Mouse (Mus musculus): ENCODE measurements at regions not wholly inside any gene's neighbourhood (a gene's known extent, or its start where the extent isn't known, plus 50 kb on each side); places are given as distances from the start of the nearest gene placed in this dataset.
A peak's percentile ranks its signal among the peaks of the same experiment; 100 is the strongest.

GRCm38 (mm10) chr10:37677826-37678225 is 539.1 kb upstream of the Marcks start:
- Histone ChIP-seq H3K36me3 (replicated peaks) (no peaks in the 10 kb centered on the region), H3K9me3 (no peaks in the 10 kb centered on the region), H3K4me3 (no peak overlapping the region), H3K27me3 (ENCODE audit: poor library complexity, severe bottlenecking) (no peaks in the 10 kb centered on the region), H3K27ac (no peak overlapping the region), H3K4me1 (0 out of 2 replicates have a peak, but pooled peaks cover under 1% of the 10 kb centered on the region)
- DNase-seq (ENCODE audit: extremely low spot score, low spot score) = no peak
- 90% methylated on average over 1 of the region's 1 CpGs for WGBS

- no peak for DNase-seq (ENCODE audit: extremely low spot score, low spot score)
- H3K4me3 ChIP-seq = no peak overlapping the region
- whole genome bisulfite sequencing = 51% methylated on average over 2 of the region's 2 CpGs
- H3K36me3 ChIP-seq (replicated peaks) = no peaks in the 10 kb centered on the region
- H3K27ac ChIP-seq = no peak overlapping the region
- H3K4me1 ChIP-seq = peaks cover 44% of the 10 kb centered on the region
- no peaks in the 10 kb centered on the region for H3K9me3 ChIP-seq
- no peaks in the 10 kb centered on the region for H3K27me3 ChIP-seq (ENCODE audit: poor library complexity, severe bottlenecking)
These were observed 530.1 kb upstream of the Marcks start for GRCm38 (mm10) chr10:37668827-37669226.

- Histone ChIP-seq H3K4me3 (no peak overlapping the region), H3K9me3 (no peaks in the 10 kb centered on the region), H3K27me3 (ENCODE audit: poor library complexity, severe bottlenecking) (no peaks in the 10 kb centered on the region), H3K36me3 (replicated peaks) (no peaks in the 10 kb centered on the region), H3K27ac (peak overlapping the region; percentile 77), H3K4me1 (peaks cover 44% of the 10 kb centered on the region)
- 27% methylated on average over 7 of the region's 7 CpGs for WGBS
- peak; percentile 26 for DNase-seq (ENCODE audit: extremely low spot score, low spot score)
These were observed 528.5 kb upstream of the Marcks start for GRCm38 (mm10) chr10:37667031-37667745.

- WGBS = 39% methylated on average over 2 of the region's 2 CpGs
- H3K4me1 ChIP-seq = peaks cover 44% of the 10 kb centered on the region
- no peak for DNase-seq (ENCODE audit: extremely low spot score, low spot score)
- H3K27me3 ChIP-seq (ENCODE audit: poor library complexity, severe bottlenecking) = no peaks in the 10 kb centered on the region
- peak overlapping the region; percentile 74 for H3K27ac ChIP-seq
- no peaks in the 10 kb centered on the region for H3K9me3 ChIP-seq
- H3K4me3 ChIP-seq = no peak overlapping the region
- H3K36me3 ChIP-seq (replicated peaks) = no peaks in the 10 kb centered on the region
These were observed 527.8 kb upstream of the Marcks start for GRCm38 (mm10) chr10:37666535-37666934.

GRCm38 (mm10) chr10:37637001-37637562 is 498.4 kb upstream of the Marcks start:
- Histone ChIP-seq H3K9me3 (no peaks in the 10 kb centered on the region), H3K4me3 (no peak overlapping the region), H3K4me1 (no peaks in the 10 kb centered on the region; the same call in 1 of the 2 replicates), H3K27ac (peak overlapping the region; percentile 27), H3K27me3 (ENCODE audit: poor library complexity, severe bottlenecking) (no peaks in the 10 kb centered on the region), H3K36me3 (replicated peaks) (no peaks in the 10 kb centered on the region)
- 59% methylated on average over 7 of the region's 7 CpGs for WGBS
- DNase-seq (ENCODE audit: extremely low spot score, low spot score) = peak; percentile 31

- Histone ChIP-seq H3K9me3 (no peaks in the 10 kb centered on the region), H3K27ac (no peak overlapping the region), H3K27me3 (ENCODE audit: poor library complexity, severe bottlenecking) (no peaks in the 10 kb centered on the region), H3K4me1 (no peaks in the 10 kb centered on the region; the same call in 1 of the 2 replicates), H3K4me3 (no peak overlapping the region), H3K36me3 (replicated peaks) (no peaks in the 10 kb centered on the region)
- DNase-seq (ENCODE audit: extremely low spot score, low spot score) = no peak
- WGBS = 68% methylated on average over 4 of the region's 4 CpGs
These were observed 497.7 kb upstream of the Marcks start for GRCm38 (mm10) chr10:37636421-37636820.

GRCm38 (mm10) chr10:37630403-37630802 is 491.7 kb upstream of the Marcks start:
- Histone ChIP-seq H3K27me3 (ENCODE audit: poor library complexity, severe bottlenecking) (no peaks in the 10 kb centered on the region), H3K27ac (no peak overlapping the region), H3K9me3 (no peaks in the 10 kb centered on the region), H3K36me3 (replicated peaks) (no peaks in the 10 kb centered on the region), H3K4me1 (peaks cover 6% of the 10 kb centered on the region), H3K4me3 (no peak overlapping the region)
- DNase-seq (ENCODE audit: extremely low spot score, low spot score) = no peak
- 86% methylated on average over 1 of the region's 1 CpGs for WGBS

- Histone ChIP-seq H3K36me3 (replicated peaks) (no peaks in the 10 kb centered on the region), H3K27ac (no peak overlapping the region), H3K4me1 (peaks cover 6% of the 10 kb centered on the region), H3K27me3 (ENCODE audit: poor library complexity, severe bottlenecking) (no peaks in the 10 kb centered on the region), H3K4me3 (no peak overlapping the region), H3K9me3 (no peaks in the 10 kb centered on the region)
- DNase-seq (ENCODE audit: extremely low spot score, low spot score) = no peak
- WGBS = 95% methylated on average over 3 of the region's 3 CpGs
These were observed 489.2 kb upstream of the Marcks start for GRCm38 (mm10) chr10:37627900-37628299.

- Histone ChIP-seq H3K4me3 (no peak overlapping the region), H3K9me3 (no peaks in the 10 kb centered on the region), H3K27ac (no peak overlapping the region), H3K36me3 (replicated peaks) (no peaks in the 10 kb centered on the region), H3K27me3 (ENCODE audit: poor library complexity, severe bottlenecking) (no peaks in the 10 kb centered on the region), H3K4me1 (peaks cover 6% of the 10 kb centered on the region)
- DNase-seq (ENCODE audit: extremely low spot score, low spot score) = no peak
- WGBS = 74% methylated on average over 5 of the region's 5 CpGs
These were observed 488.1 kb upstream of the Marcks start for GRCm38 (mm10) chr10:37626758-37627201.

GRCm38 (mm10) chr10:37625972-37626757 is 487.4 kb upstream of the Marcks start:
- Histone ChIP-seq H3K9me3 (no peaks in the 10 kb centered on the region), H3K4me3 (no peak overlapping the region), H3K27me3 (ENCODE audit: poor library complexity, severe bottlenecking) (no peaks in the 10 kb centered on the region), H3K4me1 (peaks cover 6% of the 10 kb centered on the region), H3K36me3 (replicated peaks) (no peaks in the 10 kb centered on the region), H3K27ac (no peak overlapping the region)
- 67% methylated on average over 1 of the region's 1 CpGs for WGBS
- no peak for DNase-seq (ENCODE audit: extremely low spot score, low spot score)

GRCm38 (mm10) chr10:37623041-37623440 is 484.3 kb upstream of the Marcks start:
- Histone ChIP-seq H3K27ac (no peak overlapping the region), H3K4me1 (peaks cover 6% of the 10 kb centered on the region), H3K9me3 (no peaks in the 10 kb centered on the region), H3K27me3 (ENCODE audit: poor library complexity, severe bottlenecking) (no peaks in the 10 kb centered on the region), H3K4me3 (no peak overlapping the region), H3K36me3 (replicated peaks) (no peaks in the 10 kb centered on the region)
- DNase-seq (ENCODE audit: extremely low spot score, low spot score) = no peak

GRCm38 (mm10) chr10:37618606-37619005 is 479.9 kb upstream of the Marcks start:
- H3K36me3 ChIP-seq (replicated peaks) = no peaks in the 10 kb centered on the region
- no peaks in the 10 kb centered on the region for H3K27me3 ChIP-seq (ENCODE audit: poor library complexity, severe bottlenecking)
- DNase-seq (ENCODE audit: extremely low spot score, low spot score) = no peak
- no peaks in the 10 kb centered on the region for H3K9me3 ChIP-seq
- H3K4me3 ChIP-seq = no peak overlapping the region
- no peak overlapping the region for H3K27ac ChIP-seq
- WGBS = 83% methylated on average over 1 of the region's 1 CpGs
- peaks cover 26% of the 10 kb centered on the region for H3K4me1 ChIP-seq

Measured in forebrain, embryonic 10.5 days (tissue).